Mouse (Mus musculus): ENCODE data around the gene Spin4. TPM values are rescaled to one million over a fixed set of nuclear protein-coding genes. Genes with fewer than 3 reads are reported as not detected.

The Spin4 gene
- total RNA-seq (2012; rRNA removed) (0.03 TPM in 1 of 2 replicates, not detected in the other), polyA plus RNA-seq (2012; ENCODE audit: insufficient read depth in 1 of 2, insufficient read length in 2 of 2, low read depth in 1 of 2, low replicate concordance in 2 of 2, missing spikeins in 1 of 2) (under 1 TPM in 1 of 2 experiments, not detected in 1; 0.08 TPM)

GRCm38 (mm10) chrX:95026361-95026892, at the start of gene Spin4:
Spin4 (minus strand) TSS chrX:95026682.
- H3K79me2 ChIP-seq (ENCODE audit: control insufficient read depth, insufficient read depth, low read length, poor library complexity): no peaks in the 10 kb centered on the region
- H3K27me3 ChIP-seq (ENCODE audit: control insufficient read depth in 1 of 2, insufficient read depth in 2 of 2, low read length in 2 of 2): no peaks in the 10 kb centered on the region; a peak in 1 of 4 replicates
- DNase-seq (ENCODE audit: low read depth, low spot score): peak; percentile 57
- TF ChIP-seq TAL1 (IDR thresholded peaks at IDR 0.05; ENCODE audit: low read length) (no peak), GATA1 (IDR thresholded peaks at IDR 0.05; ENCODE audit: low read depth, low read length) (no peak), BHLHE40 (IDR thresholded peaks at IDR 0.05; ENCODE audit: borderline replicate concordance, low read depth, low read length) (no peak), EP300 (IDR thresholded peaks at IDR 0.05; ENCODE audit: low read depth in 1 of 2, low read length in 2 of 2) (no peak), JUND (IDR thresholded peaks at IDR 0.05; ENCODE audit: low read depth, low read length) (no peak), NELFE (IDR thresholded peaks at IDR 0.05; ENCODE audit: low read depth, low read length) (no peak), POLR2AphosphoS5 (IDR thresholded peaks at IDR 0.05; ENCODE audit: borderline replicate concordance, low read depth, low read length) (no peak), GABPA (IDR thresholded peaks at IDR 0.05; ENCODE audit: low read depth, low read length) (no peak), ELF1 (IDR thresholded peaks at IDR 0.05; ENCODE audit: low read depth, low read length) (no peak), SIN3A (IDR thresholded peaks at IDR 0.05; ENCODE audit: low read length) (no peak), SMC3 (IDR thresholded peaks at IDR 0.05; ENCODE audit: low read depth, low read length) (no peak), E2F4 (IDR thresholded peaks at IDR 0.05; ENCODE audit: borderline replicate concordance, low read depth, low read length) (no peak), POLR2A (IDR thresholded peaks at IDR 0.05; ENCODE audit: control insufficient read depth in 1 of 2, insufficient read depth in 1 of 2, low read depth in 1 of 2, low read length in 2 of 2, poor library complexity in 1 of 2) (no peak), RCOR1 (IDR thresholded peaks at IDR 0.05; ENCODE audit: low read depth, low read length) (no peak), MAFK (IDR thresholded peaks at IDR 0.05; ENCODE audit: borderline replicate concordance, low read depth, low read length) (no peak), MYC (IDR thresholded peaks at IDR 0.05; ENCODE audit: low read depth, low read length) (no peak)
- H3K9me3 ChIP-seq (replicated peaks; ENCODE audit: insufficient read depth, low read length): no peaks in the 10 kb centered on the region
- H3K9ac ChIP-seq (ENCODE audit: control insufficient read depth, low read depth, low read length, poor library complexity, severe bottlenecking): peak within 1 kb of the TSS; percentile 63
- H3K4me3 ChIP-seq (ENCODE audit: control insufficient read depth in 1 of 2, insufficient read depth in 1 of 2, low read depth in 2 of 2, low read length in 2 of 2): peak within 1 kb of the TSS; percentile 51 to 66
- no peaks in the 10 kb centered on the region for H3K4me1 ChIP-seq (ENCODE audit: control insufficient read depth in 1 of 2, insufficient read depth in 2 of 2, low read length in 2 of 2)
- no peaks in the 10 kb centered on the region for H3K36me3 ChIP-seq (ENCODE audit: control insufficient read depth in 1 of 2, insufficient read depth in 2 of 2, low read length in 2 of 2)
- H3K27ac ChIP-seq (ENCODE audit: control insufficient read depth, low read depth, low read length): no peak within 1 kb of the TSS

GRCm38 (mm10) chrX:95027907-95028306, 1.4 kb upstream of the Spin4 start:
- Histone ChIP-seq H3K79me2 (ENCODE audit: control insufficient read depth, insufficient read depth, low read length, poor library complexity) (no peaks in the 10 kb centered on the region), H3K4me3 (ENCODE audit: control insufficient read depth in 1 of 2, insufficient read depth in 1 of 2, low read depth in 2 of 2, low read length in 2 of 2) (no peak overlapping the region), H3K4me1 (ENCODE audit: control insufficient read depth in 1 of 2, insufficient read depth in 2 of 2, low read length in 2 of 2) (no peaks in the 10 kb centered on the region), H3K9me3 (replicated peaks; ENCODE audit: insufficient read depth, low read length) (no peaks in the 10 kb centered on the region), H3K9ac (ENCODE audit: control insufficient read depth, low read depth, low read length, poor library complexity, severe bottlenecking) (no peak overlapping the region), H3K36me3 (ENCODE audit: control insufficient read depth in 1 of 2, insufficient read depth in 2 of 2, low read length in 2 of 2) (no peaks in the 10 kb centered on the region), H3K27ac (ENCODE audit: control insufficient read depth, low read depth, low read length) (no peak overlapping the region), H3K27me3 (ENCODE audit: control insufficient read depth in 1 of 2, insufficient read depth in 2 of 2, low read length in 2 of 2) (no peaks in the 10 kb centered on the region)
- no peak for DNase-seq (ENCODE audit: low read depth, low spot score)
- TF ChIP-seq TAL1 (IDR thresholded peaks at IDR 0.05; ENCODE audit: low read length) (no peak), TCF12 (IDR thresholded peaks at IDR 0.05; ENCODE audit: low read depth, low read length) (no peak), RCOR1 (IDR thresholded peaks at IDR 0.05; ENCODE audit: low read depth, low read length) (no peak), CHD2 (IDR thresholded peaks at IDR 0.05; ENCODE audit: low read length) (no peak), ZMIZ1 (IDR thresholded peaks at IDR 0.05; ENCODE audit: low read depth, low read length) (no peak), MYC (IDR thresholded peaks at IDR 0.05; ENCODE audit: low read depth, low read length) (no peak)

Data from MEL (cell line).